Mouse (Mus musculus) heart, embryonic 16.5 days (tissue): Measurements from ENCODE around the gene Glis3. TPM values are rescaled to one million over a fixed set of nuclear protein-coding genes. Genes with fewer than 3 reads are reported as not detected.

Experiments
- ATAC-seq: fragments of 200-750 bp; cut with Nextera tagmentation; replicated peaks from 2 replicates; pipeline ENCODE4 v1.8.0; 2017; ENCODE audit warnings: moderate number of reproducible peaks; ENCODE audit not compliant: insufficient read depth, low FRiP score; ENCODE audit errors: extremely low read depth
- H3K27ac ChIP-seq: fragments of 300-500 bp; sonication (generic); 2 replicates; pipeline ENCODE4 v1.5.1; 2014; ENCODE audit warnings: mild to moderate bottlenecking, low read length, control low read depth, moderate library complexity
- H3K27me3 ChIP-seq: fragments of 300-500 bp; sonication (generic); 2 replicates; pipeline ENCODE4 v1.6.1; 2014; ENCODE audit warnings: low read length, mixed read lengths; ENCODE audit not compliant: control insufficient read depth, insufficient read depth
- H3K36me3 ChIP-seq: fragments of 300-500 bp; sonication (generic); 2 replicates; pipeline ENCODE4 v1.6.1; 2014; ENCODE audit not compliant: control insufficient read depth, insufficient read depth
- H3K4me1 ChIP-seq: fragments of 300-500 bp; sonication (generic); 2 replicates; pipeline ENCODE4 v1.6.1; 2014; ENCODE audit warnings: low read length, mixed read lengths; ENCODE audit not compliant: control insufficient read depth, insufficient read depth
- H3K4me2 ChIP-seq: fragments of 300-500 bp; sonication (generic); 2 replicates; pipeline ENCODE4 v1.6.1; 2014; ENCODE audit warnings: low read depth, mild to moderate bottlenecking, control low read depth, low read length
- H3K4me3 ChIP-seq: fragments of 300-500 bp; sonication (generic); 2 replicates; pipeline ENCODE4 v1.5.1; 2014; ENCODE audit warnings: mild to moderate bottlenecking, control low read depth, low read length
- H3K9ac ChIP-seq: fragments of 300-500 bp; sonication (generic); 2 replicates; pipeline ENCODE4 v1.6.1; 2014; ENCODE audit warnings: low read length, control low read depth
- H3K9me3 ChIP-seq: fragments of 300-500 bp; sonication (generic); replicated peaks from 2 replicates; pipeline ENCODE4 v1.6.1; 2016; ENCODE audit warnings: low read length; ENCODE audit not compliant: control insufficient read depth
- WGBS: fragments of 180-500 bp; shearing (Covaris S2); extraction: QIAGEN DNeasy Blood & Tissue Kit; methylation state at CpG from one replicate; pipeline ENCODE4 v1.1.7; 2014; 5-methylcytosine and 5-hydroxymethylcytosine counted together
- polyA plus RNA-seq: library from polyadenylated mRNA; unstranded; fragments of >200 nt; fragmentation: Nextera tagmentation; extraction: Ambion mirVana; gene quantifications from 2 replicates; pipeline ENCODE4 v1.2.1, GENCODE M21; 2015

Gene Glis3
- polyA plus RNA-seq, 1 experiment from 2014 or later = 1.3 TPM

- Histone ChIP-seq H3K36me3 (no peaks in the 10 kb centered on the region), H3K9me3 (no peaks in the 10 kb centered on the region), H3K27ac (no peak overlapping the region), H3K4me1 (no peaks in the 10 kb centered on the region), H3K27me3 (no peaks in the 10 kb centered on the region), H3K9ac (no peak overlapping the region), H3K4me3 (no peak overlapping the region), H3K4me2 (no peak overlapping the region)
- WGBS = 75% methylated on average over 2 of the region's 2 CpGs
- ATAC-seq = no peak
Observed at GRCm38 (mm10) chr19:28374524-28374923, 305.4 kb downstream of the Glis3 start.

GRCm38 (mm10) chr19:28368215-28368614 is 311.7 kb downstream of the Glis3 start:
- Histone ChIP-seq H3K27ac (no peak overlapping the region), H3K4me1 (no peaks in the 10 kb centered on the region), H3K27me3 (no peaks in the 10 kb centered on the region), H3K4me2 (no peak overlapping the region), H3K4me3 (no peak overlapping the region), H3K36me3 (no peaks in the 10 kb centered on the region), H3K9me3 (no peaks in the 10 kb centered on the region), H3K9ac (no peak overlapping the region)
- ATAC-seq = no peak
- 69% methylated on average over 4 of the region's 4 CpGs for WGBS

- no peak overlapping the region for H3K4me3 ChIP-seq
- 89% methylated on average over 6 of the region's 6 CpGs for WGBS
- H3K4me1 ChIP-seq = no peaks in the 10 kb centered on the region
- H3K9ac ChIP-seq = no peak overlapping the region
- no peak overlapping the region for H3K4me2 ChIP-seq
- no peaks in the 10 kb centered on the region for H3K36me3 ChIP-seq
- no peaks in the 10 kb centered on the region for H3K9me3 ChIP-seq
- no peak for ATAC-seq
- no peak overlapping the region for H3K27ac ChIP-seq
- no peaks in the 10 kb centered on the region for H3K27me3 ChIP-seq
Observed at GRCm38 (mm10) chr19:28367274-28367673, 312.6 kb downstream of the Glis3 start.

GRCm38 (mm10) chr19:28366766-28367165 is 313.1 kb downstream of the Glis3 start:
- no peaks in the 10 kb centered on the region for H3K36me3 ChIP-seq
- no peak for ATAC-seq
- WGBS = 95% methylated on average over 1 of the region's 1 CpGs
- no peaks in the 10 kb centered on the region for H3K27me3 ChIP-seq
- H3K27ac ChIP-seq = no peak overlapping the region
- H3K4me1 ChIP-seq = no peaks in the 10 kb centered on the region
- H3K4me2 ChIP-seq = no peak overlapping the region
- no peak overlapping the region for H3K9ac ChIP-seq
- no peak overlapping the region for H3K4me3 ChIP-seq
- H3K9me3 ChIP-seq = no peaks in the 10 kb centered on the region

GRCm38 (mm10) chr19:28365897-28366296 is 314.0 kb downstream of the Glis3 start:
- Histone ChIP-seq H3K9ac (no peak overlapping the region), H3K36me3 (no peaks in the 10 kb centered on the region), H3K27me3 (no peaks in the 10 kb centered on the region), H3K27ac (no peak overlapping the region), H3K4me1 (no peaks in the 10 kb centered on the region), H3K9me3 (no peaks in the 10 kb centered on the region), H3K4me2 (no peak overlapping the region), H3K4me3 (no peak overlapping the region)
- no peak for ATAC-seq
- WGBS = 55% methylated on average over 7 of the region's 7 CpGs

- H3K4me1 ChIP-seq = no peaks in the 10 kb centered on the region
Observed at GRCm38 (mm10) chr19:28360884-28361283, 319.0 kb downstream of the Glis3 start.

GRCm38 (mm10) chr19:28357595-28357994 is 322.3 kb downstream of the Glis3 start:
- no peaks in the 10 kb centered on the region for H3K36me3 ChIP-seq
- H3K4me1 ChIP-seq = no peaks in the 10 kb centered on the region
- no peak overlapping the region for H3K4me3 ChIP-seq
- no peak overlapping the region for H3K4me2 ChIP-seq
- no peaks in the 10 kb centered on the region for H3K9me3 ChIP-seq
- H3K27ac ChIP-seq = no peak overlapping the region
- 85% methylated on average over 9 of the region's 9 CpGs for WGBS
- H3K27me3 ChIP-seq = no peaks in the 10 kb centered on the region
- no peak overlapping the region for H3K9ac ChIP-seq
- ATAC-seq = no peak

More at GRCm38 (mm10) chr19:28360884-28361283, 319.0 kb downstream of the Glis3 start:
- Histone ChIP-seq H3K9ac (no peak overlapping the region), H3K4me3 (no peak overlapping the region), H3K27me3 (no peaks in the 10 kb centered on the region), H3K27ac (no peak overlapping the region), H3K4me2 (no peak overlapping the region), H3K36me3 (no peaks in the 10 kb centered on the region), H3K9me3 (no peaks in the 10 kb centered on the region)
- WGBS = 76% methylated on average over 4 of the region's 4 CpGs
- no peak for ATAC-seq

GRCm38 (mm10) chr19:28351068-28352066 is 328.5 kb downstream of the Glis3 start:
- H3K4me2 ChIP-seq = no peak overlapping the region
- WGBS = 78% methylated on average over 13 of the region's 13 CpGs
- ATAC-seq = no peak

GRCm38 (mm10) chr19:28347080-28347825 is 332.6 kb downstream of the Glis3 start:
- peaks cover 9% of the 10 kb centered on the region for H3K4me1 ChIP-seq

More at GRCm38 (mm10) chr19:28351068-28352066, 328.5 kb downstream of the Glis3 start:
- Histone ChIP-seq H3K27me3 (no peaks in the 10 kb centered on the region), H3K4me1 (no peaks in the 10 kb centered on the region), H3K36me3 (no peaks in the 10 kb centered on the region), H3K27ac (no peak overlapping the region), H3K9ac (no peak overlapping the region), H3K4me3 (no peak overlapping the region), H3K9me3 (no peaks in the 10 kb centered on the region)

More at GRCm38 (mm10) chr19:28347080-28347825, 332.6 kb downstream of the Glis3 start:
- 71% methylated on average over 13 of the region's 13 CpGs for WGBS
- no peak overlapping the region for H3K4me2 ChIP-seq
- H3K36me3 ChIP-seq = no peaks in the 10 kb centered on the region
- no peak overlapping the region for H3K9ac ChIP-seq
- no peaks in the 10 kb centered on the region for H3K27me3 ChIP-seq
- ATAC-seq = no peak
- no peaks in the 10 kb centered on the region for H3K9me3 ChIP-seq
- no peak overlapping the region for H3K4me3 ChIP-seq
- no peak overlapping the region for H3K27ac ChIP-seq
